Mouse (Mus musculus) E14TG2a.4 (cell line): Measurements from ENCODE around the gene Prss3.

Source experiments
- CTCF ChIP-seq: conservative IDR thresholded peaks from 2 replicates; pipeline ENCODE4 v1.5.1; 2014; ENCODE audit warnings: low read length
- NANOG ChIP-seq: IDR thresholded peaks from 2 replicates; pipeline ENCODE4 v1.6.1; 2014; ENCODE audit warnings: borderline replicate concordance, low read length, mixed read lengths
- POU5F1 ChIP-seq: IDR thresholded peaks from 2 replicates; pipeline ENCODE4 v1.6.1; 2014; ENCODE audit warnings: low read length, borderline replicate concordance

DNA sequence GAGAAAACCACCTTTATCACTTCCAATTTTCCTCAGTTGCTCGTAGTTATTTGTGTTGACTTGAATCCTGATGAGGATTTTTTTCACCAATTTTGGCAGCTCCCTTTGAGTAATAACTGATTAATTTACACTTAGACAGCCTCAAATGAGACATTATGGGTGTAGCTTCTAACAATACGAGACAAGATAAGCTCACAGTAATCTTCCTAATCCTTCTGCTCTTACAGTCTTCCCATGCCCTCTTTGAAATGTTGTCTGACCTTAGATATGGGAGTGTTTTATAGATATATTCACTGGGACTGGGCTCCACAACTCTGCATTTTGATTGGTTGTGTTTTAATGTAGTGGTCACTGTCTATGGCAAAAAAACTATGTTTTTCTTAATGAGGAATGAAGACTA is 9.3 kb upstream of the Prss3 start:
- TF ChIP-seq CTCF (no peak), NANOG (no peak), POU5F1 (no peak)
